Mouse (Mus musculus): ENCODE measurements around the gene Hhat. TPM values are rescaled to one million over a fixed set of nuclear protein-coding genes. Genes with fewer than 3 reads are reported as not detected.

Gene Hhat
- polyA plus RNA-seq, 1 experiment from 2014 or later, result 3.4 TPM

DNA sequence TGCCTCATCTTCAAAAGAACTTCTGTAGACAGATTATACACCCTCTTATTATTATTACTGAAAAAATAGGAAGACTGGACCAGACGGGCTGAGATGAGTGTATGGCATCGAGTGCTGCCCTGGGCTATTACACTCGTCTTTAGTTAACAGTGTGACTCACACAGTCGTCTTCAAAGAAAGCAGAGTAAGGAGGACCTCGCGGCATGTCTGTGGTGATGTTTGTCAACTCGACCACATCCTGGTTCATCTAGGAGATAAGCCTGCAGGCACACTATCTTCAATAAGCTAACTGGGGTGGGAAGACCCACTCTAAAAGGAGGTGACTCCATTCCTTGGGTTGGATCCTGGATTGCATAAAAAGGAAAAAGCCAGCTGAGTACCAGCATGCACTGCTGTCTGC lies 78.0 kb downstream of the Hhat start:
- Histone ChIP-seq H3K36me3 (ENCODE audit: control insufficient read depth, insufficient read depth, low read length) (no peaks in the 10 kb centered on the region), H3K4me2 (ENCODE audit: low read length) (no peak overlapping the region), H3K27ac (ENCODE audit: low read depth, low read length) (no peak overlapping the region), H3K9ac (ENCODE audit: low read depth, low read length) (no peak overlapping the region), H3K4me3 (ENCODE audit: low read length) (no peak overlapping the region), H3K4me1 (ENCODE audit: control insufficient read depth, insufficient read depth, low read depth, low read length) (no peaks in the 10 kb centered on the region), H3K27me3 (replicated peaks; ENCODE audit: control insufficient read depth, insufficient read depth, low read length) (no peaks in the 10 kb centered on the region), H3K9me3 (ENCODE audit: control insufficient read depth, low read length) (no peaks in the 10 kb centered on the region)
- WGBS, result 80% methylated on average over 7 of the region's 7 CpGs
- no peak for ATAC-seq

DNA sequence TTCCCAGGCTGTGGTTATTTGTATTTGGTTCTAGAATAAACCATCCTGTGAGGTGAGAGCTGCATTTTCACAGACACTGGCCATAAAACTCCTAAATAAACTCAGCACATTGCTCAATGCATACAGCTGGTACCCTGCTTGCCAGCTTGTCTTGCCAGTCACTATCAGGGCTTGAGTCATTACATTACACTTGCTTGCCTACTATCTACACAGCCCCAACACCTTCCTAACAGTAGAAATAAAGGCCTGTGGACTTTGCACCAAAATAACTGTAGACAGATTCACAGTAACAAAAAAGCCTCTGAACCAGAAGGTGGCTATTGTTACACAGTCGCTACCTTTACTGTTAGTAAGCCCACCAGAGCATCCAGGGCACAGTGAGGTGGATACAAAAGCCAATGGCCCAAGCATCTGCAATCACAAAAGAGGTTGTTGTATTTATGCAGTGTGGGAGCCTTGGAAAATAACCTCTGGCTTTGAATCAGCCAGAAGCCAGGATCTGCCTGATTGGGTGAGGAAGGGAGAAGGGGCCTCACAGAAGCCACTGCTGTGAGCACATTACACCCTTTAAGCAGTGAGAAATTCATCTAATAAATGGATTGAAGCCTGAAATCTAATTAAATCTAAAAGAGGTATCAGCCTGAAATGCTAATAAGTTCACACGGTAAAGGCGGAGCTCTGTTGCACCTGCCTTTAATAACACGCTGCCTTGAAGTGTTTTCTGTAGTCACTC lies 88.6 kb downstream of the Hhat start:
- WGBS, result 50% methylated on average over 4 of the region's 4 CpGs
- H3K4me3 ChIP-seq (ENCODE audit: low read length), result no peak overlapping the region

DNA sequence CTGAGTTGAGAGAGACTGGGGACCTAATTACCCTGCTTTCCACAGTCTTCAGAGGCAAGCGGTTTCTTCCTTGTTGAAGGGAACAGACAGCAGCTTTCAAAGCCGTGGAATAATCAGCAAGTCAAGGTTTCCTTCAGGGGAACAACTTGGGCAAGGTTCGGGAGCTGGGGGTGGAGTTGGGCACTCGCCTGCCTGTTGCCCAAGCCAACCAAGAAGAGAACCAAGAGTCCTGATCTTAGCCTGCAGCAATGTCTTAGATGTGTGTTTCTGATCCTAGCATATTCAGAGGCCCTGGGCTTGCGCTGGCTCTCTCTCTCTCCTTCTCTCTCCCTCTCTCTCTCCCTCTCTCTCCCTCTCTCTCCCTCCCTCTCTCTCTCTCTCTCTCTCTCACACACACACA lies 93.8 kb downstream of the Hhat start:
- Histone ChIP-seq H3K4me2 (ENCODE audit: low read length) (no peak overlapping the region), H3K9me3 (ENCODE audit: control insufficient read depth, low read length) (peaks cover 2% of the 10 kb centered on the region; the same call in 1 of the 2 replicates), H3K27ac (ENCODE audit: low read depth, low read length) (no peak overlapping the region), H3K36me3 (ENCODE audit: control insufficient read depth, insufficient read depth, low read length) (no peaks in the 10 kb centered on the region), H3K4me1 (ENCODE audit: control insufficient read depth, insufficient read depth, low read depth, low read length) (no peaks in the 10 kb centered on the region), H3K27me3 (replicated peaks; ENCODE audit: control insufficient read depth, insufficient read depth, low read length) (no peaks in the 10 kb centered on the region), H3K4me3 (ENCODE audit: low read length) (no peak overlapping the region), H3K9ac (ENCODE audit: low read depth, low read length) (no peak overlapping the region)
- WGBS, result 70% methylated on average over 5 of the region's 5 CpGs
- ATAC-seq, result no peak

More for the DNA sequence above, 88.6 kb downstream of the Hhat start:
- Histone ChIP-seq H3K27ac (ENCODE audit: low read depth, low read length) (no peak overlapping the region), H3K27me3 (replicated peaks; ENCODE audit: control insufficient read depth, insufficient read depth, low read length) (no peaks in the 10 kb centered on the region), H3K4me2 (ENCODE audit: low read length) (no peak overlapping the region), H3K9ac (ENCODE audit: low read depth, low read length) (no peak overlapping the region), H3K36me3 (ENCODE audit: control insufficient read depth, insufficient read depth, low read length) (no peaks in the 10 kb centered on the region), H3K9me3 (ENCODE audit: control insufficient read depth, low read length) (no peaks in the 10 kb centered on the region), H3K4me1 (ENCODE audit: control insufficient read depth, insufficient read depth, low read depth, low read length) (peaks cover 3% of the 10 kb centered on the region; the same call in 1 of the 2 replicates)
- ATAC-seq, result peak; percentile 64

DNA sequence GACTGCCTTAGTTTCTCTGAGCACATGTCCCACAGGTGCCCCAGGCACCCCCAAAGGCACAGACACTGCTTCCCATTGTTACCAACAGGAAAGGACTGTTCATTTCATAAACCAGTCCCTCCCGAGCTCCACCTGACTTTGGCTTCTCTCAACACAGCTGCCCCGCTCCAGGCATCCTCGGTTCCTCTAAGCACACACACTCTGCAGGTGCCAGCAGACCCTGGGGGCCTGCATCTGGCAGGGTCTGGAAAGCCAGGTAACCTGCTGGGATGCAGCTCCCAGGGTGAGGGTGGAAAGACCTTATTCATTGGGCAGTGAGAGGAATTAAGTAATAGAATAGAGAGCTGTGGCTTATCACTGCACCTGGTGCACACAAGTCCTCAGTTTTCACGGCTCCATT lies 107.4 kb downstream of the Hhat start:
- no peaks in the 10 kb centered on the region for H3K36me3 ChIP-seq (ENCODE audit: control insufficient read depth, insufficient read depth, low read length)
- H3K4me1 ChIP-seq (ENCODE audit: control insufficient read depth, insufficient read depth, low read depth, low read length), result no peaks in the 10 kb centered on the region
- H3K9me3 ChIP-seq (ENCODE audit: control insufficient read depth, low read length), result peaks cover 5% of the 10 kb centered on the region
- no peak overlapping the region for H3K27ac ChIP-seq (ENCODE audit: low read depth, low read length)
- no peaks in the 10 kb centered on the region for H3K27me3 ChIP-seq (replicated peaks; ENCODE audit: control insufficient read depth, insufficient read depth, low read length)
- ATAC-seq, result no peak
- H3K4me3 ChIP-seq (ENCODE audit: low read length), result no peak overlapping the region
- WGBS, result 63% methylated on average over 4 of the region's 4 CpGs
- no peak overlapping the region for H3K9ac ChIP-seq (ENCODE audit: low read depth, low read length)
- no peak overlapping the region for H3K4me2 ChIP-seq (ENCODE audit: low read length)

DNA sequence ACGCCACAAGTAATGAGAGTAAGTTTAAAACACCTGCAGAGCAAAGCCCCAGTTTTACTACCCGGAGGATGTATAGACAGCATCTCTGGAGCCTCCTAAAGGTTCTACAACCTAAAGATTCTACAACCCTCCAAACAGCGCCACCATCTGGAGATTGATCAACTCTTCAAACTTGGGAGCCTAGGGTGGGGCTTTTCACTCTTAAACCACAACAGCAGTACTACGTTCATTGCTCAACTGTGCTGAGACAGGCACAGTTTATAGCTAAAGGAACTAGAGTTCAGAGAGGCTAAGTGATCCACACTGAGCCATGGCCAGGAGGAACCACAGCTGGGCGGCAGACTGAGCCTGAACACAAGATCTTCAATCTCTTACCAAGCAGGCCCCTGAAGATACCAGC lies 107.9 kb downstream of the Hhat start:
- WGBS, result 79% methylated on average over 5 of the region's 5 CpGs
- no peak overlapping the region for H3K4me3 ChIP-seq (ENCODE audit: low read length)
- no peak overlapping the region for H3K4me2 ChIP-seq (ENCODE audit: low read length)
- no peak overlapping the region for H3K9ac ChIP-seq (ENCODE audit: low read depth, low read length)
- H3K27me3 ChIP-seq (replicated peaks; ENCODE audit: control insufficient read depth, insufficient read depth, low read length), result no peaks in the 10 kb centered on the region
- no peaks in the 10 kb centered on the region for H3K36me3 ChIP-seq (ENCODE audit: control insufficient read depth, insufficient read depth, low read length)
- no peak overlapping the region for H3K27ac ChIP-seq (ENCODE audit: low read depth, low read length)
- H3K4me1 ChIP-seq (ENCODE audit: control insufficient read depth, insufficient read depth, low read depth, low read length), result no peaks in the 10 kb centered on the region
- peaks cover 5% of the 10 kb centered on the region for H3K9me3 ChIP-seq (ENCODE audit: control insufficient read depth, low read length)
- ATAC-seq, result no peak

DNA sequence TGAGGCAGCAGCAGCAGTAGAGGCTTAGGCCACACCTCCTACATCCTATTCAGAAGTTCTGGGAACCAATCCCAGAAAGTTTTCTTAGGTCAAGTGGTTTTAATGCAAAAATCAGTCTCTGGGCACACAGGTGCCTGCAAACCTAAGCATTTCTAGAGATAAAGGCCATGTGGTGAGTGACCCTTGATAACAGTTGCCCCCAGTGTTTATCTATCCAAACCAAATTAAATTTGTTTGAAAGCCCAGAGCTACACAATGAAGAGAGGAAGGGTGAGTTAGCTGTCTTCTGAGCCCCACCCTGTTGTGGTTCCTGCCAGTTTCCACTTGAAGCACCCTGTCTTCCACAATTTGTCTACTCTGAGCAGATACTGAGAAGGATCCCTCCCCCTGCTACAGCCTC lies 109.4 kb downstream of the Hhat start:
- Histone ChIP-seq H3K36me3 (ENCODE audit: control insufficient read depth, insufficient read depth, low read length) (no peaks in the 10 kb centered on the region), H3K4me1 (ENCODE audit: control insufficient read depth, insufficient read depth, low read depth, low read length) (no peaks in the 10 kb centered on the region), H3K4me3 (ENCODE audit: low read length) (no peak overlapping the region), H3K27ac (ENCODE audit: low read depth, low read length) (no peak overlapping the region), H3K9ac (ENCODE audit: low read depth, low read length) (no peak overlapping the region), H3K9me3 (ENCODE audit: control insufficient read depth, low read length) (peaks cover 5% of the 10 kb centered on the region), H3K27me3 (replicated peaks; ENCODE audit: control insufficient read depth, insufficient read depth, low read length) (no peaks in the 10 kb centered on the region), H3K4me2 (ENCODE audit: low read length) (no peak overlapping the region)
- no peak for ATAC-seq

DNA sequence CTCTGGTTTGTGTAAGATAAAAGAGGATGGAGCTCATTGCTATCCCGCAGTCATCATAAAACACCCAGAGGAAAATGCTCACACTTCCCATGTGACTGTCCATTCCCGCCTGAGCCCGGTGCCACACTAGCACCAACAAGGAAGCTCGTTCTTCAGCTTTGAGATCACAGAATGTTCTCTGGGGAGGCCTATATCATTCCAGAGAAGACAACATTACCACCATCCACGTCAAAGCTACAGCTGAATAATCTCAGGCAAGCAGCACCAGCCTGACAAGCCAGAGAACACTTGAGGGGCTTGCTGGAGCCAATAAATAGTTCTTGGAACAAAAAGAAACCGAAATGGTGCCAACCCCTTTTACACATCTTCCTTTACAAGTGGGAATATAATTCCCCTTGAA lies 113.6 kb downstream of the Hhat start:
- no peak overlapping the region for H3K9ac ChIP-seq (ENCODE audit: low read depth, low read length)
- no peaks in the 10 kb centered on the region for H3K4me1 ChIP-seq (ENCODE audit: control insufficient read depth, insufficient read depth, low read depth, low read length)
- no peak overlapping the region for H3K4me3 ChIP-seq (ENCODE audit: low read length)
- H3K27ac ChIP-seq (ENCODE audit: low read depth, low read length), result no peak overlapping the region
- H3K36me3 ChIP-seq (ENCODE audit: control insufficient read depth, insufficient read depth, low read length), result no peaks in the 10 kb centered on the region
- H3K9me3 ChIP-seq (ENCODE audit: control insufficient read depth, low read length), result peaks cover 5% of the 10 kb centered on the region
- 84% methylated on average over 6 of the region's 6 CpGs for whole genome bisulfite sequencing
- ATAC-seq, result no peak
- no peaks in the 10 kb centered on the region for H3K27me3 ChIP-seq (replicated peaks; ENCODE audit: control insufficient read depth, insufficient read depth, low read length)
- no peak overlapping the region for H3K4me2 ChIP-seq (ENCODE audit: low read length)

DNA sequence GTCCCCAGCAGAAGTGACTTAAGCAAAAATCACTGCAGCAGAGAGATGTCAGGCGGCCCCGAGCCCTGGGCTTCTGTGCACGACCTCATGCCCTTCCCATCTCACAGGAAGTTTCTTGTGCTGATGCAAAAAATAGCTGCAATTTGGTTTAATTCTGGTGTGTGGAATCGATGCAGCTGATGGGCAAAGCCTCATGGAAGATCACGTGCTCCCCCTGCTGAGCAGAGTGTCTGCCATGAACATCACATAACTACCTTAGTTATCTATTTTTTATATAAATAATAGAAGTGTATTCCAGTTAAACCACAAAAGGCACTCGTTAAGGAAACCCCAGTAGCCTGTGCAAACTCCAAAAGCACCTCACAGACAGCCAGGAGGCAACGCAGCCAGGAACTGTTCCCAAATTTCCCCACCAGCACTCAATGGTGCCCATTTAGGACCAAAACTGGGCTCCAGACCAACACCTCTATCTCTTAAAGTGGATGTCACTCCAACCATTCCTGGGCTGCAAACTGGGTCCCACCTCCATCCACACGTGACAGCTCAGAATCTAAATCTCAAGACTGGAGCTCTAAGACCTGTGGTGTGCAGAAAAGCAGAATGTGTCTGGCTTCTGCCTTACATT lies 118.9 kb downstream of the Hhat start:
- no peak for ATAC-seq
- H3K36me3 ChIP-seq (ENCODE audit: control insufficient read depth, insufficient read depth, low read length), result no peaks in the 10 kb centered on the region
- H3K9ac ChIP-seq (ENCODE audit: low read depth, low read length), result no peak overlapping the region
- no peaks in the 10 kb centered on the region for H3K4me1 ChIP-seq (ENCODE audit: control insufficient read depth, insufficient read depth, low read depth, low read length)
- no peaks in the 10 kb centered on the region for H3K9me3 ChIP-seq (ENCODE audit: control insufficient read depth, low read length)
- H3K27ac ChIP-seq (ENCODE audit: low read depth, low read length), result no peak overlapping the region
- WGBS, result 69% methylated on average over 8 of the region's 8 CpGs
- H3K4me2 ChIP-seq (ENCODE audit: low read length), result no peak overlapping the region
- H3K4me3 ChIP-seq (ENCODE audit: low read length), result no peak overlapping the region
- H3K27me3 ChIP-seq (replicated peaks; ENCODE audit: control insufficient read depth, insufficient read depth, low read length), result no peaks in the 10 kb centered on the region

DNA sequence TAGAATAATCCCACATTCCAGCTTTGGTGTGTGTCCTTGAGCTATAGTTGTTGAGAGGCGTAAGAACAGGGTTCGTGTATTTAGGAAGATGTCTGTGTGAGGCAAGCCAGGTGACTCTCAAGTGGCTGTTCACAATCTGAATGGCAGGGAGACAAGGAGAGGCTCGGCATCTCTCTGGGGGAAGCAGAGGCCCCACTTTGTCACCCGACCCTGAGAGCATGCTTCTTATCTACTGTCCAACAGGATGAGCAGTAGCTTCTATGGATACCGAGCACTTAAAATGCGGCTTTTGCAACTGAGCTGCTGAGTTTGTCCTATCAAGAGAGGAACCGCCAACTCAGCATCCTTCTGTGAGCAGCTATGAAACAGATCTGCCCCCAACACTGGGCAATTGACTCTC lies 120.4 kb downstream of the Hhat start:
- no peaks in the 10 kb centered on the region for H3K9me3 ChIP-seq (ENCODE audit: control insufficient read depth, low read length)
- no peaks in the 10 kb centered on the region for H3K27me3 ChIP-seq (replicated peaks; ENCODE audit: control insufficient read depth, insufficient read depth, low read length)
- H3K4me1 ChIP-seq (ENCODE audit: control insufficient read depth, insufficient read depth, low read depth, low read length), result no peaks in the 10 kb centered on the region
- ATAC-seq, result no peak
- 85% methylated on average over 7 of the region's 7 CpGs for WGBS
- H3K27ac ChIP-seq (ENCODE audit: low read depth, low read length), result no peak overlapping the region
- H3K4me3 ChIP-seq (ENCODE audit: low read length), result no peak overlapping the region
- no peak overlapping the region for H3K4me2 ChIP-seq (ENCODE audit: low read length)
- H3K9ac ChIP-seq (ENCODE audit: low read depth, low read length), result no peak overlapping the region
- H3K36me3 ChIP-seq (ENCODE audit: control insufficient read depth, insufficient read depth, low read length), result no peaks in the 10 kb centered on the region
